Mouse (Mus musculus): ENCODE results near the gene Eva1c. TPM values are rescaled to one million over a fixed set of nuclear protein-coding genes. Genes with fewer than 3 reads are reported as not detected.
A peak's percentile ranks its signal among the peaks of the same experiment; 100 is the strongest.

Eva1c gene
- total RNA-seq, 2 experiments from 2014 or later = 1.7 to 3.1 TPM

- DNase-seq = peak; percentile 78 to 83
Measured at GRCm38 (mm10) chr16:90921471-90922159, 95.1 kb downstream of the Eva1c start.

- peak; percentile 59 to 76 for DNase-seq
Measured at GRCm38 (mm10) chr16:90924606-90925370, 98.3 kb downstream of the Eva1c start.

GRCm38 (mm10) chr16:90925461-90925860 is 98.9 kb downstream of the Eva1c start:
- DNase-seq = peak; percentile 68 to 84

GRCm38 (mm10) chr16:90927446-90927845 is 100.9 kb downstream of the Eva1c start:
- no peak for DNase-seq

- DNase-seq = peak in 1 of 2 experiments; percentile 23
Measured at GRCm38 (mm10) chr16:90933534-90934176, 107.1 kb downstream of the Eva1c start.

- peak in 1 of 2 experiments; percentile 72 for DNase-seq
Measured at GRCm38 (mm10) chr16:90934193-90934686, 107.7 kb downstream of the Eva1c start.

- DNase-seq = peak; percentile 94 to 95
Measured at GRCm38 (mm10) chr16:90934687-90935328, 108.3 kb downstream of the Eva1c start, which contains the start of gene Cfap298. Cfap298 (minus strand) TSS chr16:90935114.

GRCm38 (mm10) chr16:90941246-90941645 is 114.7 kb downstream of the Eva1c start:
- no peak for DNase-seq

GRCm38 (mm10) chr16:90946977-90947376 is 120.5 kb downstream of the Eva1c start:
- DNase-seq = no peak

GRCm38 (mm10) chr16:90950354-90950963 is 123.9 kb downstream of the Eva1c start:
- DNase-seq = no peak

- DNase-seq = no peak
Measured at GRCm38 (mm10) chr16:90953147-90953546, 126.6 kb downstream of the Eva1c start.

GRCm38 (mm10) chr16:90953770-90954169 is 127.3 kb downstream of the Eva1c start:
- DNase-seq = no peak

Small RNAs within 50 kb of the gene (microRNA-seq; reads per million reads assigned to microRNA genes)
- gene Gm22933 = 0 reads per million in 2 experiments

Other genes with a start within 250 kb of the Eva1c start
- 1 to 10 TPM; 2.9 to 3.0 TPM for gene Mis18a, start 99.3 kb upstream of the Eva1c start, total RNA-seq (2021)
- gene Mrap, start 88.5 kb upstream of the Eva1c start, total RNA-seq (2021) = 10 to 100 TPM; 17.2 to 23.7 TPM
- gene Urb1, start 16.3 kb upstream of the Eva1c start, total RNA-seq (2021) = 1 to 10 TPM; 5.5 to 7.3 TPM
- 10 to 100 TPM; 25.8 to 30.1 TPM for gene Cfap298, start 108.4 kb downstream of the Eva1c start, total RNA-seq (2021)
- 10 to 100 TPM; 28.4 to 33.6 TPM for gene Synj1, start 184.6 kb downstream of the Eva1c start, total RNA-seq (2021)
- 10 to 100 TPM; 11.3 to 12.4 TPM for gene Paxbp1, start 217.8 kb downstream of the Eva1c start, total RNA-seq (2021)